ENCODE assay signal across 22 mouse cellular contexts in genomic region chr1:118409249-118409648, GRCm38 (mm10). TPM values are rescaled to one million over a fixed set of nuclear protein-coding genes. Genes with fewer than 3 reads are reported as not detected.
A peak's percentile ranks its signal among the peaks of the same experiment; 100 is the strongest.
DNase-seq lines count a peak whose midpoint lies in the region; ATAC-seq and TF ChIP-seq lines count a peak whose summit lies in the region.
"Had no signal": no experiment of that assay in that cellular context is flagged by ENCODE, and none has a peak within 500 bp of the region (broad histone marks: within the 10 kb centered on the region; RNA-seq: fewer than 3 reads in every experiment).

No protein-coding gene starts in this region.

- no peaks in the 10 kb centered on the region for H3K27me3 ChIP-seq in myocyte (ENCODE audit: control insufficient read depth, insufficient read depth, insufficient read length)
- H3K27me3 ChIP-seq: embryonic facial prominence, embryonic 12.5 days; forebrain, embryonic 12.5 days had no signal

- no peak for TF ChIP-seq POLR2A in myocyte (IDR thresholded peaks at IDR 0.05; ENCODE audit: insufficient read length, low read depth)

- H3K36me3 ChIP-seq in myocyte (ENCODE audit: control insufficient read depth, insufficient read depth): peaks cover 4% of the 10 kb centered on the region
- H3K36me3 ChIP-seq: forebrain, embryonic 12.5 days had no signal

- DNase-seq in frontal cortex, postnatal 36 days (ENCODE audit: low spot score in 2 of 2): no peak
- peak; percentile 67 for DNase-seq in heart, adult 11 months
- no peak for DNase-seq in heart, postnatal 4 days
- peak; percentile 21 for DNase-seq in R1 (ENCODE audit: low read depth, low spot score)
- no peak for DNase-seq in layer of hippocampus, adult 9-11 months
- DNase-seq: adrenal gland, adult 8-10 months; adrenal gland, postnatal 14 days; adrenal gland, postnatal 36 days; cerebellum, adult 11-12 months; cerebellum, adult 2 months; cerebellum, adult 9-10 months; cerebellum, postnatal 10 days; cerebellum, postnatal 25 days had no signal

- no peak overlapping the region for H3K4me2 ChIP-seq in myocyte (ENCODE audit: low read depth)
- H3K4me2 ChIP-seq: embryonic facial prominence, embryonic 12.5 days; forebrain, embryonic 12.5 days had no signal

- no peak overlapping the region for H3ac ChIP-seq in myocyte (ENCODE audit: control insufficient read depth, insufficient read length)

- H3K4me3 ChIP-seq in myocyte: no peak overlapping the region
- H3K4me3 ChIP-seq: embryonic facial prominence, embryonic 10.5 days; embryonic facial prominence, embryonic 12.5 days; erythroblast, embryonic 14.5 days; forebrain, embryonic 10.5 days; forebrain, embryonic 12.5 days had no signal

- ATAC-seq in frontal cortex, adult (ENCODE audit: low TSS enrichment): peak; percentile 56; the same call in 1 of the 2 replicates
- ATAC-seq: activated CD4-positive, CD25-positive, alpha-beta regulatory T cell, adult 4 months; forebrain, embryonic 16.5 days had no signal

- peaks cover 85% of the 10 kb centered on the region for H3K79me2 ChIP-seq in myocyte (ENCODE audit: control insufficient read depth, insufficient read depth)

TF ChIP-seq in myocyte, 11 proteins besides CTCF, POLR2A, EP300 and RAD21:
- TF ChIP-seq SRF (IDR thresholded peaks at IDR 0.05; ENCODE audit: control insufficient read depth, insufficient read length, low read depth): no peak
- TF ChIP-seq MYOD1 (IDR thresholded peaks at IDR 0.05; ENCODE audit: control insufficient read depth in 1 of 3, insufficient read length in 2 of 3, low read depth in 2 of 3): peak in 2 of 3 experiments; percentile 27 to 51
- peak in 1 of 3 experiments; percentile 77 for TF ChIP-seq MYOG (IDR thresholded peaks at IDR 0.05; ENCODE audit: control insufficient read depth in 1 of 3, insufficient read depth in 1 of 3, insufficient read length in 2 of 3, low read depth in 2 of 3)

RNA-seq across cellular contexts. Expression of gene Clasp1, which starts 20.4 kb away (rescaled TPM):
- total RNA-seq in heart, postnatal 4 days (2021): 100 to 1,000 TPM; 340 to 344 TPM
- polyA plus RNA-seq in myocyte (2012; fragmentation: generic; extraction: Trizol): 31.1 TPM

Comparison
In these comparisons a context has a peak if more than half of its experiments do, and no peak if none do; other contexts are left out.
1. DNase-seq: peak in heart, adult 11 months (single experiment) and R1 (single experiment); none in frontal cortex, postnatal 36 days (0 of 2), heart, postnatal 4 days (single experiment) and layer of hippocampus, adult 9-11 months (single experiment).